Mouse (Mus musculus) splenic B cell, adult 2 months (primary cell): Measurements from ENCODE around the gene Mrpl12.

Experiments
- DNase-seq: peaks from one replicate; pipeline ENCODE4 v3.0.0-alpha.2; 2011; ENCODE audit warnings: low read depth, low spot score
- H3K27me3 ChIP-seq: 2 replicates; pipeline ENCODE4 v1.6.1; 2012; ENCODE audit warnings: mild to moderate bottlenecking, low read length, moderate library complexity, mixed read lengths; ENCODE audit not compliant: control insufficient read depth, poor library complexity, insufficient read depth, severe bottlenecking
- H3K36me3 ChIP-seq: 2 replicates; pipeline ENCODE4 v1.6.1; 2012; ENCODE audit warnings: mild to moderate bottlenecking, low read length, moderate library complexity, mixed read lengths; ENCODE audit not compliant: control insufficient read depth, poor library complexity, insufficient read depth, severe bottlenecking

Gene Mrpl12

GRCm38 (mm10) chr11:120530085-120530964 lies 45.9 kb downstream of the Mrpl12 start, which contains the start of gene Gcgr:
Gcgr (plus strand) TSS chr11:120530699.
- no peaks in the 10 kb centered on the region for H3K36me3 ChIP-seq
- H3K27me3 ChIP-seq, result no peaks in the 10 kb centered on the region
- no peak for DNase-seq

- no peaks in the 10 kb centered on the region for H3K27me3 ChIP-seq
- DNase-seq, result no peak
- no peaks in the 10 kb centered on the region for H3K36me3 ChIP-seq
These were observed 47.2 kb downstream of the Mrpl12 start for GRCm38 (mm10) chr11:120531646-120532045.

DNA sequence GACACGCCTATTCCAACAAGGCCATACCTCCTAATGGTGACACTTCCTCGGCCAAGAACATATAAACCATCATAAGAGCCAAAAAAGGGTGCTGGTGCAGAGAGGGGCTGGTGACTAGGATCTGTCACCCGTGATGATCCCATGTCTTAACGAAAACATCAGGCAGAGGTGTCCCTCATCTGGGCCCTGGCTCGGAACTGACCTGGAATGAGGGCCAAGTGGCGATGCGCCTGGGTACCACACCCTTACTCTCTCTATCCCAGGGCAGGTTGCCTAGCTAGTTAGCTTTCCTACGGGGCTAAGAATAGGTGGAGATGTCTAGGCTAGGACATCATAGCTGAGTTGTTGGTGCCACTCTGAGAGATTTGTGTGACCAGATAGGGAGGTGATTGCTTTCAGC lies 49.7 kb downstream of the Mrpl12 start:
- no peak for DNase-seq
- Histone ChIP-seq H3K36me3 (no peaks in the 10 kb centered on the region), H3K27me3 (no peaks in the 10 kb centered on the region)

DNA sequence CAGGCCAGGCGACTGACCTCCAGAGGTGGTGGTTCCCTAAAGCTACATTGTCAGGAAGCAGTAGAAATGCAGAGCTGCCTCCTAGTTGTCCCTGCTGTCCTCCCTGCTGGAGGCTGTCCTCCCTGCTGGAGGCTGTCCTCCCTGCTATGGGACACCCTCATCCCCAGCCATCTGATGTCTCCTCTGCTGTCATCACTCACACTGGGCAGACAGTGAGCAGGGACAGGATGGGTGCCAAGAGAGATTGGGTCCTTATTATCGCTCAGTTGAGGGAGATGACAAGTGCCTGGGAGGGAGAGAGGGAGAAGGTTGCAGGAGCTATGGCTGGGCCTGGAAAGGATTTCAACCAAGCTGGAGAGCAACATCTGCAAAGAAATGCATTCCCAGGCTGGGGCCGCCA lies 50.7 kb downstream of the Mrpl12 start:
- H3K36me3 ChIP-seq, result no peaks in the 10 kb centered on the region
- no peak for DNase-seq
- H3K27me3 ChIP-seq, result no peaks in the 10 kb centered on the region

GRCm38 (mm10) chr11:120535804-120536203 lies 51.4 kb downstream of the Mrpl12 start:
- no peak for DNase-seq
- no peaks in the 10 kb centered on the region for H3K36me3 ChIP-seq
- H3K27me3 ChIP-seq, result no peaks in the 10 kb centered on the region

GRCm38 (mm10) chr11:120538485-120538884 lies 54.1 kb downstream of the Mrpl12 start:
- DNase-seq, result no peak

More at GRCm38 (mm10) chr11:120538485-120538884, 54.1 kb downstream of the Mrpl12 start:
- H3K27me3 ChIP-seq, result no peaks in the 10 kb centered on the region
- H3K36me3 ChIP-seq, result peaks cover 2% of the 10 kb centered on the region; the same call in 1 of the 2 replicates
